Mouse (Mus musculus) 416B (cell line): ENCODE measurements around the gene Rpl32.

Experiments used
- DNase-seq: peaks from one replicate; pipeline ENCODE4 v3.0.0; 2011; ENCODE audit warnings: low read depth

Rpl32 gene

DNA sequence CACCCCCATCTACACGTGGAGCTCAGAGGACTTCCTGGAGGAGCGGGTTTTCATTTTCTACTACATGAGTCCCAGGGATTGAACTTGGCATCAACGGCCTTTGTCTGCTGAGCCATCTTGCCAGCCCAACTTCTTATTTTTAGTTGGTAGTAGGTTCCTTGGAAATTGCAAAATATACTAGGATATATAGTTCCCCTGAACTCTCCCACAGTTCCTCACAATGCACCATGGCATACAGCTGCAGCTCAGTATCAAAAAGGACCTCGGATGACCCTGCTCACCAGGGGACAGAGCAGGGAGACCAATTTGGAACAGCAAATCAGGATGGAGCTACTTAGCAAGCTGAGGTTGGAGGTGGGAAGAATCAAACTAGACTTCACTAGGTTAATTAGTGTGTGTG is 6.5 kb upstream of the Rpl32 start:
- no peak for DNase-seq

DNA sequence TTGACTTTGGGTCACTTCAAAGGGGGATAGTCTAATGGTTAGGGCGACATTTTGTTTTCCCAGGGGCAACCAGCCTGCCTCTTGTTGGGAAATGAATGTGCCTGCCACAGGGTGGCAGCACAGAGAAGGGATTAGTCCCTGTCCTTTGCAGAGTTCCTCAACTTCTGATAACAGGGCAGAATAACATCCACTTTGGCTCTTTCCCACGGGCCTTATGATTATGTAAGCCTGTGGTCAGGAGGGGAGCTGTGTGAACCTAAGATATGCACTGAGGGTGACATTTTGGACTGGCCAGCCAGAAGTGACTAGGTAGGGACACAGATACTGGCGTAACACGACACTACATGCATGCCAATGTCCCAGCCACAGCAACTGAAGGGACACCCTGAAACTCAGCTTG is 5.6 kb upstream of the Rpl32 start:
- DNase-seq, result peak; percentile 93

DNA sequence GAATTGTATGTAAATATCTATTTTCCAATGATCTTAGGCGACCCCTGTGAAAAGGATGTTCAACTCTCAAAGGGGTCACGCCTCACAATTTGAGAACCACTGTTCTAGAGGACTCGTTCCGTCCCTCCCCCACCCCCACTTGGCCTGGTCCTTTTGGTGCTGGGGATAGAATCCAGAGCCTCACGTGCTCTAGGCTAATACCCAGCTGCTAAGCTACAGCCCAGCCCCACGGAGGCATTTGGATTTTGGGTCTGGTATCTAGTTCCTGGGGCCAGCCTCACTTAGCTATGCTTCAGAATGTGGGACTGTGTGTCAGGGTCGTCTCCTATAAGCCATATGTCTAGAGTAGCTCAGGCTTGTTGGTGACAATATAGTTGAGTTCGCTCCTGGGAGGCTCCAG is 3.1 kb upstream of the Rpl32 start:
- DNase-seq, result no peak

GRCm38 (mm10) chr6:115808196-115808487 is 405 bp downstream of the Rpl32 start:
- DNase-seq, result no peak

GRCm38 (mm10) chr6:115807464-115808195 is 917 bp downstream of the Rpl32 start:
- DNase-seq, result peak; percentile 35

DNA sequence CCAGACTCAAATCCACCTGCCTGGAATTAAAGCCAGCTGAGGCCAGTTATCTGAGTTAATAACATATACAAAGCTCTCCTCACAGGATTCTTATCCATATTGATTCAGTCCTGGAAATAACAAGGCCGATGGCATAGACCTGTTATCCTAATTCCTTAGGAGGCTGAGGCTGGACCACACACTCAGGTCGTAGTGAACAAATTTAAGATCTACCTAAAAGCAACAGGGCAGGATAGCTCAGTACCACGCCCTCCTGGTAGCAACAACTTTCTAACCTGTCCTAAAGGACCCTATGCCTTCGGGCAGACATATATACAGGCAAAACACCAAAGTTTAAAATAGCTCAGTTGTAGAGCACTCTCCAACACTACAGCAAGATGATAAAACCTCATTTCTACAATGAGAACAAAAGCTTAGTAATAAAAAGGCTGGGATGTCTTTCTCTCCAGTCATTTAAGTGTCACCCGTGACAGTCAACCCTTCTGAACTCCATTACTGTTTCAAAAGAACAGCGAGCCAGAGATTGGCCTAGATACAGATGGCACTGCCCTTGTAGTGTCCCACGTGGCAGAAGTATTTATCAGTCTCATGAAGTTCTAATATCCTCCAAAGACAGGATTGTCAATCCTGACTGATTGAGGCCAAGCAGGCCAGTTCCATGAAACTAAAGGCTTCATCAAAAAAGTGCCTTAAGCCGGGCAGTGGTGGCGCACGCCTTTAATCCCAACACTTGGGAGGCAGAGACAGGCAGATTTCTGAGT is 3.9 kb downstream of the Rpl32 start:
- DNase-seq, result peak; percentile 28

DNA sequence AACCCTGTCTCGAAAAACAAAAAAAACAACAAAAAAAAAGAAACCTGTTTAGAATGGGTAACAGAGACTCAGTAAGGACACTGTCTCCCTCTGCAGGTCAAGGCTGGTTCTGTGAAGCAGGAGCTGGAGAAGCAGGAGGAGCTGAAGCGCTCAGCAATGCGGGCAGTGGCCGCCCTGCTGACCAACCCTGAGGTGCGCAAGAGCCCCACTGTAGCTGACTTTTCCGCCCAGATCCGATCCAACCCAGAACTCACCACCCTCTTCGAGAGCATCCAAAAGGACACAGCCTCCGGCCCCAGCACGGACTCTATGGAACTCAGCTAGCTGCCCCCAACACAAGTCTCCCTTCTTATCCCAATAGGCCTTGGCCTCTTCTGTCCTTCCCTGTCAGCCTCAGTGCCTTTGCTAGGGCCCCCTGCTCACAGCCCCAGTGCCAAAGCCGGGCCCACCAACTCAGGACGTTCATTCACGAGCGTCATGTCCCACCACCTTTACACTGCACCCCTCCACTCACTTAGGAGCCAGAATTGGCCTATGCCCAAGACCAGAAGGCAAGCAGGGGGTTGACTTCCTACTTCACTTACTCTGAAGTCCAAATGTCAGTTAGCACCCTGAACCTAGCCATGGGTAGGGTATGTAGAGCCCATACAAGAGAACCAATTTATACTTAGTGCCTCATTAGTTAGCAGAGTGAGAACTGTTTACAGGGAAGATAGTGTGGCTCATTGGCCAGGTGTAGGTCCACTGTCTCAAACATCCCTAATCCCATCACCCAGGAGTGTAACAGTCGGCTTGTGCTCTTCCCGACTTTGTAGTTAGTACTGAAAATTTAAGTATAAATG is 4.8 kb downstream of the Rpl32 start:
- DNase-seq, result peak; percentile 90

DNA sequence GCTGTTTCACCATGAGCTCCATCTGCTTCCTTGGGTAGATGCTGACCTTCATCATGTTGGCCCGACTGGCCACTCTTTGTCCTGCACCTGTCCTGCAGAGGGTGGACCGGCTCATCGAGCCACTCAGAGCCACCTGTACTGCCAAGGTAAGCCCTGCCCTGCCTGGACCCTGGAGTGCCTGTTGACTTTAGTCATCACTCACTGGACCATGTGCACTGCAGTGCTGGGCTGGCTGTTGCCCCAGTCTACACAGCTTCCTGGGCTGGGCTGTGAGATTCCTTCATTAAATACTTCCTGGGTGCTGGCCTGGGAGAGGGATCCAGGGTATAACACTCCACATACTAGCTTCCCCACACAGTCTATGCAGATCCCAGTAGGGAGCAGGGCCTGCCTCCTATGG is 6.7 kb downstream of the Rpl32 start:
- DNase-seq, result no peak

DNA sequence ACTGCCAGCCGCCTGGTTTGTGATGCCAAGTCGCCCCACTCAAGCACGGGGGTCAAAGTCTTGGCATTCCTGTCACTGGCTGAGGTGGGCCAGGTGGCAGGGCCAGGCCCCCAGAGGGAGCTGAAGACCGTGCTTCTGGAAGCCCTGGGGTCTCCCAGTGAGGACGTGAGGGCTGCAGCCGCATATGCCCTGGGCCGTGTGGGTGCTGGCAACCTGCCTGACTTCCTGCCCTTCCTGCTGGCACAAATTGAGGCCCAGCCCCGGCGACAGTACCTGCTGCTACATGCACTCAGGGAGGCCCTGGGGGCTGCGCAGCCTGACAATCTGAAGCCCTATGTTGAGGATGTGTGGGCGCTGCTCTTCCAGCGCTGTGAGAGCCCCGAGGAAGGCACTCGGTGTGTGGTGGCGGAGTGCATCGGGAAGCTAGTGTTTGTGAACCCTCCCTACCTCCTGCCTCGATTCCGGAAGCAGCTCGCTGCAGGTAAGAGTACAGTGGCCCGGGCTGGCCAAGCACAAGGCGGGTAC is 15.8 kb downstream of the Rpl32 start:
- DNase-seq, result peak; percentile 53

GRCm38 (mm10) chr6:115791842-115792686 is 16.5 kb downstream of the Rpl32 start:
- DNase-seq, result peak; percentile 94

DNA sequence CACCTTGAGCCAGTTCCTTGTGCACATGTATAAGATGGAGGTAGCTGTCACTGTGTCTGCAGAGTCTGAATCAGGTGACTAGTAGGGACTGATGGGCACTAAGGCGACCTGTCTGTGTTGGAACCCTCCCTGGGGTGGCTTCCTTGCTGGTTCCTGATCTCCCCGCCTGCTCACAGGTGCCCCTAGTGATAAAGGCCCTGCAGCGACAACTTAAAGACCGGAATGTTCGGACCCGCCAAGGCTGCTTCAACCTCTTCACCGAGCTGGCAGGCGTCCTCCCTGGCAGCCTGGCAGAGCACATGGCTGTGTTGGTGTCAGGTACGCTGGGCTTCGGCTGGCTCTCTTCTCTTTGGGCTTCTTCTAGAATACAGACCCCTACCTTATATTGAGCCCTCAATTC is 17.5 kb downstream of the Rpl32 start:
- no peak for DNase-seq

GRCm38 (mm10) chr6:115782781-115783180 is 25.8 kb downstream of the Rpl32 start:
- DNase-seq, result peak; percentile 49

DNA sequence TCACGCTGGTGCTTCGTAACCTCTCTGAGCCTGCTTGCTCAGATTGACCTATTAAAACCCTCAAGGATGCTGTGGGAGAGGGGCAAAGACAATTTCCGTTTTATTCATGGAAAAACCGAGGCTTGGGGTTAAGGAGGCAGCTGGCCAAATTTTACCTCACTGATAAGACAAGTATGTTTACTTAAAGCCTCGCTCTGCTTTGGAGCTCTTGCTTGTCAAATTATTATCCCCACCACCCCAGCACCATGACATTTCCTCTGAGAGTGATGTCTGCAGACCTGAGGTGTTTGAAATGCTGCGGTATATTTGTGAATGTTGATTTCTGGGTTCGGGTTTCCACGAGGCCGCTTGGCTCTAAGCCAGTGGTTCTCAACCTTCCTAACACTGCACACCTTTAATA is 32.2 kb downstream of the Rpl32 start:
- peak; percentile 86 for DNase-seq

DNA sequence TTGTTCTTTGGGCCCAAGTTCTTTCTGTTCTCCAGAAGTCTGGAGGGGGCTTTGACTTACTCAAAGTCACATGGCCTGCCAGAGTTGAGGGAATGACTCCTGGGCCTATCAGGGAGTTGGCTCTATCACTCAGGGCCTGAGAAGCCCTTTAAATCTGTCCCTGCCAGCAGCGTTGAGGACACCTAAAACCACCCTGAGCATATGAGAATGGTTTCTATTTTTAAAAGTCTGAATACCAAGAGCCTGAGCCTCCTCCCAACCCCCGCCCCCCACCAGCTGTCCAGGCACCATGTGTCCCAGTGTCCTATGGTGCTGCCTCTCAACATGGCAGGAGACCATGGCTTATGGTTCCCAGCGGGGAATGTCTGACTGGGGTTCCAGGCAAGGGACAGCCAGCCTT is 32.7 kb downstream of the Rpl32 start:
- no peak for DNase-seq

DNA sequence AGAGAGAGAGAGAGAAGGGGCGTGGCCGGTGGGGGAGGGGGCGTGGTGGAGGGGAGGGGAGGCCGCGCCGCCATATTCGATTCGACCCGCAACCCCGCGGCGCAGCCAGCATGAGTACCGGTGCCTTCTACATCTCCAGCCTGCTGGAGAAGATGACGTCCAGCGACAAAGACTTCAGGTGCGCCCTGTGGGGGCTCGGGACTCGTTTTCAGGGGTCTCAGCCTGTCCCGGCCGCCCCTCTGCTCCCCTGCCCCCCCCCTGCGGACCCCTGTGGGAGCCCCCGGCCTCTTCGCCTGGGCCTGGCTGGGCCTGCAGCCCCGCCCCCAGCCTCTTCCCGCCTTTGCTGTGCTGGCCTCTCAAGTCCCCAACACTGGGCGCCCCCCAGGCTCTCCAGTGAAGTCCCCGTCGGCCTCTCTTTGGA is 34.0 kb downstream of the Rpl32 start, which contains the start of gene Cand2:
Gene Cand2, plus strand, starts transcription at position 38 of the 421 bp plus-strand sequence.
- DNase-seq, result no peak

DNA sequence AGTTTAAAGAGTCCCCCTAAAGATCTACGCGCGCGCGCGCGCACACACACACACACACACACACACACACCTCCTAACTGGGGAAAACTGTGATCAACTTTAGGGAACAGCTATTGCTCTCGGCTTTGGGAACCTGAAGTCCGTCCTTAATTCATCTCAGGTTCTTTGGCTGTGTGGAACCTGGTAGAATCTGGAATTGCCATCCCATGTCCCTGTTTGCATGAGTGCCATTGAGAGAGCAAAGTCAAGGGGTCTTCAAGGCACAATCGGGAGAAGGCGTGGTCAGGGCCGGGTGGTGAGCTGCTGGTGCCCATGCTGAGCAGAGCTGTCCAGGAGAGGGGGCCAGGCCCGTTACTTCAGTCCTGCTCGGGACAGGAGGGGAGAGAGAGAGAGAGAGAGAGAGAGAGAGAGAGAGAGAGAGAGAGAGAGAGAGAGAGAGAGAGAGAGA is 34.6 kb downstream of the Rpl32 start:
- DNase-seq, result peak; percentile 40

DNA sequence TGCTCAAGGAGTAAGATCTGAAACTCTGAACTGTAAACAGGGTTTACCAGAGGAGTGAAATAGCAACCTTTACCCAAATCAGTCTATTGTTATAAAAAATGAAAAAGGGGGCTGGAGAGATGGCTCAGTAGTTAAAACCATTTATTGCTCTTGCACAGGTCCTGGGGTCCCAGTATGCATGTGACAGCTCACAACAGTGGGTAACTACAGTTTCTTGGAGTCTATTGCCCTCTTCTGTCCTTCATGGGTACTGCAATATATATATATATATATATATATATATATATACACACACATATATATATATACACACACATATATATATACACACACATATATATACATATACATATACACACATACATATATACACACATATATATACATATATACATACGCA is 35.9 kb downstream of the Rpl32 start:
- peak; percentile 71 for DNase-seq

DNA sequence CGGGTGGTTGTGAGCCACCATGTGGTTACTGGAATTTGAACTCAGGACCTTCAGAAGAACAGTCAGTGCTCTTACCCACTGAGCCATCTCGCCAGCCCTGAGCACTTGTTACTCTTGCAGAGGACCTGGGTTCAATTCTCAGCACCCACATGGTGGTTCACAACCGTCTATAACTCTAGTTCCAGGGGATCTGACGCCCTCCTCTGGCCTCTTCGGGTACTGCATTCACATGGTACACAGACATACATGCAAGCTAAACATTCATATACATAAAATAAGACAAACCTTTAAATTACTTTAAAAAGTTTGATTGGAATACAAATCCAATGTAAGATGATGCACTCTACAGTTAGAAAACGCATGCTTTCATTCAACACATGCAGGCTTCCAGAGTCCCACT is 36.3 kb downstream of the Rpl32 start:
- DNase-seq, result no peak

GRCm38 (mm10) chr6:115770852-115771251 is 37.7 kb downstream of the Rpl32 start:
- DNase-seq, result no peak

DNA sequence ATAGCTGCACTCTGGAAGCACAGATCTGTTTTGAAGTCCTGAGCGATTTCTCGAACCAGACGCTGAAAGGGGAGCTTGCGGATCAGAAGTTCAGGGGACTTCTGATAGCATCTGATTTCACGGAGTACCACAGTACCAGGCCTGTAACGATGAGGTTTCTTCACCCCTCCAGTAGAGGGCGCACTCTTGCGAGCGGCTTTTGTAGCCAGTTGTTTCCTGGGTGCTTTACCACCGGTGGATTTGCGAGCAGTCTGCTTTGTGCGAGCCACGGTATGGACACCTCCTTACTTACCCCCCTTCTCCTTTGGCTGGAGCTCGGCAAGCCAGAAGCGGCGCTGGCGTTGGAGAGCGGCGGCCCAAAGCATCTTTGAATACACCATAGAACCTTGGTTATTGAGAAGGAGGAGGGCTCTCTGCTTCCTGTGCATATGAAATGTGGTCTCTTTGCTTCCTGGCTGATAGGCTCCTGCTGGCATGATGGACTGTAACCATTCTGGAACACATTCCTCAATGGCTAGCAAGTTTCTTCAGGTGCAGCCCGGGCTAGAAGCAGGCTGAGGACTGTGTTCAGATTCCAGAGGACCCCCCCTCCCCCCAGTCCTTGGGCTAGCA is 38.4 kb downstream of the Rpl32 start:
- peak; percentile 73 for DNase-seq

GRCm38 (mm10) chr6:115768207-115768606 is 40.3 kb downstream of the Rpl32 start:
- peak; percentile 82 for DNase-seq
